Mouse (Mus musculus): ENCODE data around the gene Col4a3bp.
A peak's percentile ranks its signal among the peaks of the same experiment; 100 is the strongest.

Col4a3bp gene

DNA sequence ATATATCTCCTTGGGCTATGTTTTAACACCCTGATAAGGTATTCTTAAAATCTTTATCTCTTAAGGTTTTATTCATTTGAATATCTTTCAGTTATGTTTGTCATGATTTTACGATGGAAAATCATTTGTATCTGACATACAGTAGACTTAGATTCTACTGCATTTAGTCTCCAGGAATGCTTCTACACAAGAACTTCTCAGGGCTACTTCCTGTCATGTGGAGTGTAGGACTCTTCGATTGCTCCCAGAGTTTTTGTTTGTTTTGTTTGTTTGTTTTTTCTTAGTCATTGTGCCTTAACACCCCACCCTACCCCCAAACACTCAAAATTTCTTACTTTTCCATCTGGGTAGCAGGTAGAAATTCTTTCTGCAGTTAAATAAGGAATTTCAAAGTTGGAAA, 1.0 kb upstream of the Col4a3bp start:
- no peak for DNase-seq (ENCODE audit: low read depth, low spot score)

DNA sequence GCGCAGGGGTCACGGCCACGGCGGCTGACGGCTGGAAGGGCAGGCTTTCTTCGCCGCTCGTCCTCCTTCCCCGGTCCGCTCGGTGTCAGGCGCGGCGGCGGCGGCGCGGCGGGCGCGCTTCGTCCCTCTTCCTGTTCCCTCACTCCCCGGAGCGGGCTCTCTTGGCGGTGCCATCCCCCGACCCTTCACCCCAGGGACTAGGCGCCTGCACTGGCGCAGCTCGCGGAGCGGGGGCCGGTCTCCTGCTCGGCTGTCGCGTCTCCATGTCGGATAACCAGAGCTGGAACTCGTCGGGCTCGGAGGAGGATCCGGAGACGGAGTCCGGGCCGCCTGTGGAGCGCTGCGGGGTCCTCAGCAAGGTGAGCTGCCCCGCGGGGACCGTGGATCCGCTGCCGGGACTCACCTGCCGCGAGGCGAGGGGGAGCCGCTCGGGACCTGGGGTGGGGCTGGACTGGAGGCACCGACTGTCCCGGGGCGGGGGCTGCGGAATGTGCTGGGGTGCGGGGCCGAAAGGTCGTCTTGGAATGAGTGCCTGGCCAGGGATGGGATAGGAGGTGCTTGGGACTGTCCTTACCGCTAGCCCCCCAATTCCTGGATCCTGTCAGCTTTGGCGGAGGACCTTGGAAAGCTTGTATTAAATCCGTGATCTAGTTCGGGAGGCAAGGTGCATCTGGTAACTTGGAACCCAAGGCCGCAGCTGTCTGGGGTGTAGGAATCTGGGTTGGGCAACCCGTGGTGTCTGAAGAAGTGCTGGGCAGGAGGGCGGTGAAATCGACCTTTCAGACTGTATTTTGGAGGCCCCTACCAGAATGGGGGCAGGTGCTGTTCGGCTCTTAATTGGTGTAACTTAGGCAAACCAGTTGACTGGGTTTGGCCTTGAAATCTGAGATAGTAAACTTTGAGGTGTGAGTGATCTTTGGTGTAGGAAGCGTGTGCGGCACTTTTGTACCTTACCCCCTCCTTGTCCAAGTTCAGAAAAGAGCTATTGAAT, 778 bp downstream of the Col4a3bp start:
- peak; percentile 34 for DNase-seq (ENCODE audit: low read depth, low spot score)

DNA sequence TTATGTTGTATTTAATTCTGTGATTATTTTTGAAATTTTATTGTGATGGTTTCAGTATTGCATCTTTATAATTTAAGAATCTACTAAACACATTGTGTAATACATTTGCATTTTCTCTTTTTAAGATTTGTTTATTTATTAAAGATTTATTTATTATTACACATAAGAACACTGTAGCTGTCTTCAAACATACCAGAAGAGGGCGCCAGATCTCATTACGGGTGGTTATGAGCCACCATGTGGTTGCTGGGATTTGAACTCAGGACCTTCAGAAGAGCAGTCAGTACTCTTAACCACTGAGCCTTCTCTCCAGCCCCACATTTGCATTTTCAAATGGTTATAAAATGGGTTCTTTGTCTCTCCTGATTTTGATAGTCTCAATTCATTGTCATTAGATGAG, 2.1 kb downstream of the Col4a3bp start:
- peak; percentile 75 for DNase-seq (ENCODE audit: low read depth, low spot score)

DNA sequence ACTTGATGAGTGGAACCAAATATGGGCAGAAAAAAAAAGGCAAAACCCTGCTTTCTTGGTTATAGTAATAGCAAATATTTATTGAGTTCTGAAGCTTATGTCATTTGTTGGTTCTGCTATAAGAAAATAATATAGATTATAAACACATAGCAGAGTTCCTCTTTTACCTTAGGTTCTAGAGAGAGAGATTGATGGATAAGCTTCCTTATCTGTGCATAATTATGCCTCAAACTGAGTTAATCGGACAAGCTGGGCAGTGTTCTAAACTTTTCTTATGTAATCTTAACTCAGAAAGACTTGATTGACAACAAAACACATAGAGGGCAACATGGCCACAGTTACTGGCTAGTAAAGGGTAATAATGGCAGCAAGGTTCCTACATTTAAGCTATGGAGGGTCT, 4.8 kb downstream of the Col4a3bp start:
- DNase-seq (ENCODE audit: low read depth, low spot score) = no peak

DNA sequence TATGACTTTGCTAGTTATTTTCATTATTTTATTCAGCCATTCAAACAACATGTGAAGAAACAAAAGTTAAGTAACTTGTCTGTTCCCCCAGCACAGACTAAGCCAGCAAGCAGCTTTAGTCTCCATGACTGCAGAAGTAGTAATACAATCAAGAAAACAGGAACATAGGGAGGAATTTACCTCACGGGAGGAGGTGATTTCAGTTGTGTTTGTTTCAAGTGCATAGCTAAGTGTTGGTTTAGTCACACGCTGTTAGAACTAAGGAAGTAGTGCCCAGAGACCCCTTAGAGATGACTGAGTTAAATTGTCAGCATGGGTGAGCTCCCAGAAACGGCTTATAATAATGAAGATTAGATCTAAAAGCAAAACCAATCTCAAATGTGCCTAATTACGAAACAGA, 5.5 kb downstream of the Col4a3bp start:
- DNase-seq (ENCODE audit: low read depth, low spot score) = no peak

DNA sequence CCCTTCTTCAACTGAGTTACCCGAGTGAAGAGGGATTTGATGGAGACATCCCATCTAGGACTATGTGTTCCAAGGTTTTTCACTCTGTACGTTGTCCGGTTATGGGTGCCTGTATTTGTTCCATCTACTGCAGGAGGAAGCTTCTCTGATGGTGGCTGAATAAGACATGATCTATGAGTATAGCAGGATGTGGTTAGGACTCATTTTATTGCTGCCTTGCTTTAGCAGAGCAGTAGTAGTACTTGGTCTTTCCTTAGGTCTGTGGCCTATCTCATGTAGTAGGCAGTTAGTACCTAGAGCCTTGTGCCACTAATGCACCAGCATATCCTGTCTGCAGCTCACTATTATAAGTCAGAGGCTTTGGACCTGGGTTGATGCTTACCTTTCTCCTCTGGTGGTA, 12.7 kb downstream of the Col4a3bp start:
- peak; percentile 40 for DNase-seq (ENCODE audit: low read depth, low spot score)

DNA sequence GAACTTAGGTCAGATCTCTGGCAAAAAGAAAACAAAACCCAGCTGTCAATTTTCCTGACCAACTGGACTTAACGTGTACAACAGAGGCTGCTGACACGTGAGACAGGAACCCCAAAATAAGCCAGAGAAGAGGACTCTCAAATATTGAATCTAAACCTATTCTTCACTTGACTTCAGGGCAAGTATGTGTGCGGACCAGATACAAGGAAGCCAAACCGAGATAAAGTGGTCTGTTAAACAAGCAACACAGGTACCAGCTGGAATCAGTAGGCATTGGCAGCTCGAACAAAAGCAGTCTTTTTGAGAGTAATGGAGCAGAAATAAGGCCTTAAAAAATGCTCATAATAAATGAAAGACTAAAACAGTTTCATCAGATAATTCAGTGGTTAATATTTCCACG, 25.6 kb downstream of the Col4a3bp start:
- no peak for DNase-seq (ENCODE audit: low read depth, low spot score)

DNA sequence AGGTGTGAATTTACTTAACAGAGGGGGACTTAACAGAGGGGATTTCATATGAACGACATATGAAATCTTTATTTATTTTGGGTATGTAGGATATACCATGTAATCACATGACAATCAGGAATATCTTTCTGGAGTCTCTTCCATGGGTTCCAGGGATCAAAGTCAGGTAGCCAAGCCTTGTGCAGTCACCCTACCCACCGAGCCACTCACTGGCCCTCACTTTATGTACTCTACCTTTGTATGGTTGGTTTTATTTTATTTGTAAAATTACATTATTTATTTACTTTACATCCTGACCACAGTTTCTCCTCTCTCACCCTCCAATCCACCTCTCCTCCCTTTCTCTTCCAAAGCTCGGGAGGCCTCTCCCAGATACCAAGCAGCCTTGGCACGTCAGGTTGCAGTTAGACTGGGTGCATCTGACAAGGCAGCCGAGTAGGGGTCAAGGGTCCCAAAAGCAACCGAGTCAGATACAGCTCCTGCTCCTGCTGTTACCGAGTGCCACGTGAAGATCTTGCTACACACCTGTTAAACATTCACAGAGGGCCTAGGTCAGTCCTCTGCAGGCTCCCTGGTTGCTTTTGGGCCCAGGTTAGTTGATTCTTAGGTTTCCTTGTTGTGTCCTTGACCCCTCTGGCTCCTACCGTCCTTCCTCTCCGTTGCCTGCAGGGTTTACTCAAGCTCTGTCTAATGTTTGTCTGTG, 28.0 kb downstream of the Col4a3bp start:
- no peak for DNase-seq (ENCODE audit: low read depth, low spot score)

DNA sequence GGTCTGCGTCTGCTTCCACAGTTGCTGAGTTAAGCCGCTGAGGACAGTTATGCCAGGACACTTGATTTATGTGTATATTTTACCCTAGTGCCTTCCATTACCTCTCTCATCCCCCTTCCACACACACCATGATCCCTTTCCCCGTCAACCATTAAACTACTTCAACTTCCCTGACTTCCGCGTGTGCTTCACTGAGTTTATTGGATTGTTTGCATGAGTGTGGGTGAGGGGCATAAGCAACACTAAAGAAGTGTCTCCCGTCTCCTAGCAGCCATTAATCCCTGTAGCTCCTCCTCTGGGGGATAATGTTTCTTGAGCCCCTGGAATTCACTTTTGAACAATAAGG, 28.6 kb downstream of the Col4a3bp start:
- no peak for DNase-seq (ENCODE audit: low read depth, low spot score)

DNA sequence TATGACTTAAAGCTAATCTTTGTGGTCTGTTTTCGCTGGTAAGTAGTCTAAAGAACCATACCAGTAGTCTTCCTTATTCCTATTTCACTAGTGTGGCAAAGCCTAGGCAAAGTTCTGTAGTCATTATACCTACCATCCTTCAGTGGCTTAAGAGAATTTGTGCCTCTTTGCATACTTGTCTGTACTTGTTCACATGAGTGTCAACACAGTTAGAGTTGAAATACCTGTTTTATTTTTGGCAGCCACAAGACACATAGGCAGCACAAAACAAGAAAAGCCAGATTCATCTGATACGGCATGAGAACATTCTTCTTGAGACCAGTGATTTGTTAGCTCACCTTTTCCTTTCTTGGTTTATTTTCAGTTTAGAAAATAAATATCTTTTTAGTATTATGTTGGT, 31.8 kb downstream of the Col4a3bp start:
- DNase-seq (ENCODE audit: low read depth, low spot score) = no peak

DNA sequence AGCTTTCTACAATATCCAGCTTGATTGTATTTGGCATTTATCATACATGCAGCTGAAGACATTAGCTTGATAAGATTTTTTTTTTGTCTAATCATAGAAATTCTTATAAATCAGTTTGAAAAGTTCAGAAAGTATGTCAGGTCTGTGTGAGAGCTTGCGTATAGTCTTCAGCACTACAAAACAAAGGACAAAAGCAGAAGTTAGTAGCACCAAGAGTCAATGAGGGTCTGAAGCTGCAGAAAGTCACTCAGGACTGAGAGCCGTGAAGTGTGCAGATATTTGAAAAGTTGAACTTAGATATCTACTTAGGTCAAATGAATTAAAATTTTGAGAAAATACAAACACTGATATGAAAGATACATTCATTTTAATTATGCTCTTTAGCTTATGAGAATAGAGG, 36.7 kb downstream of the Col4a3bp start:
- no peak for DNase-seq (ENCODE audit: low read depth, low spot score)

DNA sequence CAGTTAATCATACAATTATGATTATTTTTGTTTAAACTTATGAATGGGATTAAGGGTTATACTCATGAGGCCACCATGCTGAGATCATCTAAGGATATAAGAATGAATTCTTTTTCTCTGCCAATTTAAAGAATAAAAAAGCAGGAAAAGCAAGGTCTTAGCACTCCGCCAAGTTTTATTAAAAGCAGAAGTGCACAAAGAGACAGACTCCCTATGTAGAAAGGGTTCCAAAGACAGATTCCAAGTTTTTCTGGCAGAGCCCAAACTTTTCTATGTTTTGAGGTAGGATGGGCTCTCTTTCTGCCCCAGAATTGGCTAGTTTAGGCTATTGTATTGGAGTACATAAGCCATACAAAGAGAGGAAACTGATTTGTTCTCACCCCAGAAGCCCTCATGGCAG, 37.6 kb downstream of the Col4a3bp start:
- no peak for DNase-seq (ENCODE audit: low read depth, low spot score)

DNA sequence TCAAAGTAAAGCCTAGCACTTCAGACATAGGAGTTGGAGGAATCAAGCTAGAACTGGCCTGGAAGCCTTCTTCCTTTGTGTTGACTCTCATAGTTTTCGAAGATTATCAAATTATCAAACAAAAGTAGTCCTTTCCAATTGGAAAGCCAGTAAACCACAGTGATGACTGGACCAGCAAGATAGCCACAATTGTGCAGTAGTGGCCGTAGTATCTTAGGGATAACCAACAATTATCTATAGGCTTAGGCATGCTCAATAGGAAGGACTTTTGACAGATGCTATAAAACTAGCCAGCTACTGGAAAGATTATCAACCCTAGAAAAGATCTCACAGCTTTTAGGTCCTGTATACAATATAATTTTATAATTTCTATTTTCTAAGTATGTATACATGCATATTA, 41.8 kb downstream of the Col4a3bp start:
- no peak for DNase-seq (ENCODE audit: low read depth, low spot score)

DNA sequence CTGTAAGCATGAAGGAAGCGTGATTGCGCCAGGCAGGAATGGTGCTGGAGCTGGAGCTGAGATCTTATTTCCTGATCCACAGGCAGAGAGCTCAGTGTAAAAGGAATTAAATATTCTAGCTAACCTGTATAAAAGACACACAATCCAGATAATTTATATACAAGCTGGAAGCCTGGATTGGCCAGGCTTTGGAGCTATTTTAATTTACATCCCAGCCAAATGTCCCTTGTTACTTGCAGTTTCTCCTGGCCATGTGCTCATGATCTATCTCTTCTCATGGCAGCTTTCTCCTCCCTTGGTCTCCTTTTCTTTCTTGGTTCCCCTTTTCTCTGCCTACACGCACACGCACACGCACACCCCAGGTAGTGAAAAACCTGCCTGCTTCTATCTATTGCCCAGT, 44.1 kb downstream of the Col4a3bp start:
- no peak for DNase-seq (ENCODE audit: low read depth, low spot score)

DNA sequence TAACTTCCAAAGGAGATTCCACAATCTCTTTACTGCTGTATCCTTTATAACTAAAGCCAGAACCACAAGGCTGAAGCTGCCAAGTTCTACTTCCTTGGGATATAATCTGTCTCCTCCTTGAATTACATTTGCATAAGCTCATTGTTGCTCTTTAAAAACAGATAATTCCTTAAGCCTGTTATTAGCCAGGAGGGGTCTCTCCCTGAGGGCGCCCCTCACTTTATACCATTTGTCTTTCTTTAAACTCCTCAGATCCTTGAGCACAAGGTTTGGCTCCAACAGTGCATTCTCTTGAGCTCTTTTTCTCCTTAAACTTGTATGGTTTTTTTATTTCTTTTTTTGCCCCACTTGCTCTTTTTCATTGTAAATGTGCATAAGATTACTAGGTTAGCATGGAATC, 46.2 kb downstream of the Col4a3bp start:
- no peak for DNase-seq (ENCODE audit: low read depth, low spot score)

DNA sequence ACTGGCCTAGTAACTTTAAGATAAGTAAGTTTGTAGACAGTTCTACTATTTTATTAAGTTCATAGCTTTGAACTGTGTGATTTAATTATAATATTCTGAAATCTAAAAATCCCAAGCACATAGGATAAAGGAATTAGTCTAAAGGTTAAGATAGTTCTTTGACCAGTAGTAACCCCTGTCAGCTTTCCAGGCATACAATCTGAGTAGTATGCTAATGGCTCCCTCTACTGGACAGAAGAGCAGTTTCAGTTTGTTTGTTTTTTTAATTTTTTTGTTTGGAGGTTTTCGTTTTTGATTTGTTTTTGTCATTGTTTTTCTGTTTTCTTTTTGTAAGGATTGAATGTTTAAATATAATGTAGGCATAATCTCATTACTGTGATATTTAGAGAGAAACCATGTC, 51.2 kb downstream of the Col4a3bp start:
- peak; percentile 66 for DNase-seq (ENCODE audit: low read depth, low spot score)

DNA sequence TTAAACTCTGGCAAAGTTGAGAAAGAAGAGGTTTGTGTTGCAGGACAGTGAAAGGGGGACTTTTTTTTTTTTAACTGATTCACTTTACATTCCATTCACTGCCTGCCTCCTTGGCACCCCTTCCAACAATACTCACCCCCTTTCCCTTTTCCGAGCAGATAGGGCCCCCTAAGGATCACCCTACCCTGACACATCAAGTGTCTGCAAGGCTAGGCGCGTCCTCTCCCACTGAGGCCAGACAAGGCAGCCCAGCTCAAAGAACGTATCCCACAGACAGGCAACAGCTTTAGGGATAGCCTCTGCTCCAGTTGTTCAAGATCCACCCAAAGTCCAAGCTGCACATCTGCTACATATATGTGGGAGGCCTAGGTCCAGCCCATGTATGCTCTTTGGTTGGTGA, 51.7 kb downstream of the Col4a3bp start:
- DNase-seq (ENCODE audit: low read depth, low spot score) = no peak

DNA sequence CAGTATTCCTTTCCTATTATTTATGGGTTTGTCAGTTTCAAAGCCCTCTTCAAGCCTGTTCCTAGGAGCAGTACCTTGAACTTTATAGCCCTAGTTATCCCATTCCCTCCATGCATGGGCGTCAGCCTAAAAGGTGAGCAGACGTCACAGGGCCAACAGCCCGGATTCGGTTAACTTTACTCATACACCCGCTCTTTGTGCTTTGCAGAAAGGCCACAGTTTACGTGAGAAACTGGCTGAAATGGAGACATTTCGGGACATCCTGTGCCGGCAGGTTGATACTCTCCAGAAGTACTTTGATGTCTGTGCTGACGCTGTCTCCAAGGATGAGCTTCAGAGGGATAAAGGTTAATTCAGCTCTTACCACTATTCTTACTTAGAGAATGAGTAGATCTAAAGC, 56.8 kb downstream of the Col4a3bp start:
- DNase-seq (ENCODE audit: low read depth, low spot score) = no peak

DNA sequence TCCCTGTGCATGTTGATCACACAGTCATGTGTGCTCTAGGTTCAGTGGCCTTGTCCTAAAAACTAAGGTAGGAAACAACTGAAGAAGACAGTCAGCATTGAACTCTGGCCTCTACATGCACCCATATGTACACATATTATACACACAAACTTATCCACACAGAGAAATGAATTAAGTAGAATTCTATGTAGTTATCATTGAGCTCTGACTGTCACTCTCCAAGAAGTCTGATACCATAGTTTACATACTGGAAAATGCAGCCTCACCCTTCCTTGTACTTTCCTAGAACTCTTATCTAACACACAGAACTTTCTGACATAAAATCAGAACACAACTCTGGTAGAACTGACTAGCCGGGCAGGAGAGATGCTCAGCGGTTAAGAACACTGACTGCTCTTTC, 61.8 kb downstream of the Col4a3bp start:
- no peak for DNase-seq (ENCODE audit: low read depth, low spot score)

DNA sequence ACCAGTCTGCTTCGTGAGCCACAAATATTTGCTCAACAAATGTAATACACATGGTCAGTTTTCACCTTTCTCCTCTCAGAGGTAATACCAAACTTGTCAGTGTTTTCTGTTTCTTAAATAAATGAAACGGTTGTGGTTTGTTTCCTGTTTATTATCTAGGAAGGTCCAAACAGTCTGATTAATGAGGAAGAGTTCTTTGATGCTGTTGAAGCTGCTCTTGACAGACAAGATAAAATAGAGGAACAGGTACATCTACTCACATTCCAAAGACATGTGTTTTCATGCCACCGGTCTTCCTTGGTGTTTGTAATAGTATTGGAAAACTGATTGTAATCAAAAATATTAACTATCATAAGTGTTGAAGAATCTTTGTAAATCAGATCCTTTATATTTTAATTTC, 72.2 kb downstream of the Col4a3bp start:
- no peak for DNase-seq (ENCODE audit: low read depth, low spot score)

DNA sequence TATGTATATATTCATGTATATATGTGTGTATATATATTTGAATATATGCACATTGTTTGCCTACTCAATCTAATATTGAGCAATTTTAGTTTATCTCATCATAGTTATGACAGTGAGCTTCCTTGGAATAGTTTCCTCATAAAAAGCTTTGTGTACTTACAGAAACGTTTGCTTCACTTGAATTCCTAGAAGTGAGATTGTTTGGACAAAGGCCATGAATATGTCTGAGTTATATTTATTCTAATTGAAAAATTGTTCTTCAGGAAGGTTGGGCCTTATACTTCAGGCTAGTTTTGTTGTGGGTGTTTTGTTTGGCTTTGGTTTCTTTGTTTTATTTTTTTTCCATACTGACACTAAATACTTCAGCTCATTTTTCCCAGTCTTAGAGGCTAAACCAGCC, 78.5 kb downstream of the Col4a3bp start:
- no peak for DNase-seq (ENCODE audit: low read depth, low spot score)

DNA sequence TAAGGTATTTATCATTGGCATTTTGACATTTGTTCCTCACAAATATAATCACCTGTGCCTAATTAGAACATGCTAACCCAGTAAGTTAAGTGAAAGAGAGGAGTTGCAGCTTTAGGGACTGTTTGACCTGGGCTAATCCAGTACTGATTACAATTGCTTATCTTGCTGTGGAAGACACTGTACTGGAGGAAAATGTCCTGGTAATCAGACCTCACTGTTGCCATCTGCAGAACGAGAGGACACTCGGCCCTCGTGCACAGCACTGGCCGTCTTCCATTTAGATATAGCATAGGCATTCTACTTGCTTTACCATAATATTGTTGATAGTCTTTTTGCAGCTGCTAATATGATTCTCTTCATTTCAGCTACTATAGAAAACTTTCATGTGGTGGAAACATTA, 88.0 kb downstream of the Col4a3bp start:
- no peak for DNase-seq (ENCODE audit: low read depth, low spot score)

DNA sequence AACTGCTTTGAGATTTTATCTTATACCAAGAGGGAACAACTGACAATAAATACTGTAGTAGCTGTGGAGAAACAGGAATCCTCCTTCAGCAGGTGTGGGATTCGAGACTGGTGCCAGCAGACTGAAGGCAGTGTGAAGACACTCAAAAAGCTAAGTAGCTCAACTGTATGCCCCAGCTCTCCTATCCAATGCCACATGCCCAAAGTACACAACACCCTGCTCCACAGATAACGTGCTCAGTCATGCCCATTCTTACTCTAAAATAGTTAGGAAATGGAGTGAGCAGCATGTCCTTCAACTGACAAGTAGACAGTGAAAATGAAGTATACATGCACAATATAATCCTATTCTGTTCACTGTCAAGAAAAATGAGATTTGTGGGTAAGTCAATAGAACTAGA, 101.8 kb downstream of the Col4a3bp start:
- no peak for DNase-seq (ENCODE audit: low read depth, low spot score)
